Mouse (Mus musculus) hindbrain, embryonic 14.5 days (tissue): ENCODE measurements around the gene Evx1. TPM values are rescaled to one million over a fixed set of nuclear protein-coding genes. Genes with fewer than 3 reads are reported as not detected.

Experiments
- ATAC-seq: fragments of 200-750 bp; cut with Nextera tagmentation; 2 replicates; pipeline ENCODE4 v1.8.0; 2017; ENCODE audit warnings: moderate number of reproducible peaks, mild to moderate bottlenecking, moderate TSS enrichment, moderate library complexity; ENCODE audit not compliant: low FRiP score
- DNase-seq: peaks from one replicate; pipeline ENCODE4 v3.0.0-alpha.2; 2015; ENCODE audit warnings: low spot score
- H3K27ac ChIP-seq: fragments of 300-500 bp; sonication (generic); 2 replicates; pipeline ENCODE4 v1.5.1; 2014; ENCODE audit warnings: mild to moderate bottlenecking, moderate library complexity
- H3K27me3 ChIP-seq: fragments of 300-500 bp; sonication (generic); 2 replicates; pipeline ENCODE4 v1.6.1; 2014; ENCODE audit warnings: mild to moderate bottlenecking, low read length, mixed read lengths; ENCODE audit not compliant: control insufficient read depth, insufficient read depth
- H3K36me3 ChIP-seq: fragments of 300-500 bp; sonication (generic); replicated peaks from 2 replicates; pipeline ENCODE4 v1.6.1; 2014; ENCODE audit not compliant: control insufficient read depth, insufficient read depth
- H3K4me1 ChIP-seq: fragments of 300-500 bp; sonication (generic); replicated peaks from 2 replicates; pipeline ENCODE4 v1.6.1; 2014; ENCODE audit warnings: antibody characterized with exemption, low read length, mixed read lengths; ENCODE audit not compliant: control insufficient read depth, insufficient read depth
- H3K4me2 ChIP-seq: fragments of 300-500 bp; sonication (generic); replicated peaks from 2 replicates; pipeline ENCODE4 v1.6.1; 2014; ENCODE audit warnings: mild to moderate bottlenecking, moderate library complexity
- H3K4me3 ChIP-seq: fragments of 300-500 bp; sonication (generic); replicated peaks from 2 replicates; pipeline ENCODE4 v1.5.1; 2014; ENCODE audit warnings: mild to moderate bottlenecking, low read length
- H3K9ac ChIP-seq: fragments of 300-500 bp; sonication (generic); 2 replicates; pipeline ENCODE4 v1.6.1; 2014
- H3K9me3 ChIP-seq: fragments of 300-500 bp; sonication (generic); 2 replicates; pipeline ENCODE4 v1.6.1; 2016; ENCODE audit warnings: low read length; ENCODE audit not compliant: control insufficient read depth
- WGBS: fragments of 180-500 bp; shearing (Covaris S2); extraction: QIAGEN DNeasy Blood & Tissue Kit; methylation state at CpG from one replicate; pipeline ENCODE4 v1.1.7; 2014; 5-methylcytosine and 5-hydroxymethylcytosine counted together
- polyA plus RNA-seq: library from polyadenylated mRNA; unstranded; fragments of >200 nt; fragmentation: Nextera tagmentation; extraction: Ambion mirVana; gene quantifications from 2 replicates; pipeline ENCODE4 v1.2.1, GENCODE M21; 2014

Gene Evx1
- polyA plus RNA-seq, 1 experiment from 2014 or later = 4.1 TPM

- no peak overlapping the region for H3K4me3 ChIP-seq
- no peaks in the 10 kb centered on the region for H3K36me3 ChIP-seq
- H3K9me3 ChIP-seq = no peaks in the 10 kb centered on the region
- 85% methylated on average over 5 of the region's 5 CpGs for WGBS
- no peak overlapping the region for H3K9ac ChIP-seq
- no peak overlapping the region for H3K27ac ChIP-seq
- ATAC-seq (no peak), DNase-seq (no peak)
- H3K4me2 ChIP-seq = no peak overlapping the region
- peaks cover 86% of the 10 kb centered on the region for H3K27me3 ChIP-seq
- H3K4me1 ChIP-seq = no peaks in the 10 kb centered on the region
Measured at GRCm38 (mm10) chr6:52283896-52284295, 29.4 kb upstream of the Evx1 start.

- WGBS = 22% methylated on average over 12 of the region's 12 CpGs
- no peak for ATAC-seq
- no peaks in the 10 kb centered on the region for H3K36me3 ChIP-seq
Measured at GRCm38 (mm10) chr6:52290186-52290585, 23.1 kb upstream of the Evx1 start.

GRCm38 (mm10) chr6:52291021-52291860, 22.1 kb upstream of the Evx1 start:
- no peak for DNase-seq
- no peak for ATAC-seq
- no peak overlapping the region for H3K9ac ChIP-seq
- H3K36me3 ChIP-seq = no peaks in the 10 kb centered on the region
- 2% methylated on average over 45 of the region's 45 CpGs for WGBS
- H3K4me2 ChIP-seq = peak overlapping the region; percentile 23
- H3K4me3 ChIP-seq = no peak overlapping the region
- peaks cover 94% of the 10 kb centered on the region for H3K27me3 ChIP-seq
- no peak overlapping the region for H3K27ac ChIP-seq
- no peaks in the 10 kb centered on the region for H3K4me1 ChIP-seq
- H3K9me3 ChIP-seq = no peaks in the 10 kb centered on the region; the same call in 1 of the 2 replicates

More at GRCm38 (mm10) chr6:52290186-52290585, 23.1 kb upstream of the Evx1 start:
- Histone ChIP-seq H3K9ac (no peak overlapping the region), H3K4me3 (no peak overlapping the region), H3K4me1 (no peaks in the 10 kb centered on the region), H3K27ac (no peak overlapping the region), H3K4me2 (no peak overlapping the region), H3K27me3 (peaks cover 91% of the 10 kb centered on the region), H3K9me3 (no peaks in the 10 kb centered on the region; the same call in 1 of the 2 replicates)
- no peak for DNase-seq

- no peak for ATAC-seq
- H3K27ac ChIP-seq = no peak overlapping the region
- no peaks in the 10 kb centered on the region for H3K4me1 ChIP-seq
- 56% methylated on average over 7 of the region's 7 CpGs for WGBS
- no peak overlapping the region for H3K4me3 ChIP-seq
- H3K4me2 ChIP-seq = no peak overlapping the region
- no peaks in the 10 kb centered on the region; the same call in 1 of the 2 replicates for H3K9me3 ChIP-seq
- H3K9ac ChIP-seq = no peak overlapping the region
- H3K36me3 ChIP-seq = no peaks in the 10 kb centered on the region
- peaks cover 92% of the 10 kb centered on the region for H3K27me3 ChIP-seq
- no peak for DNase-seq
Measured at GRCm38 (mm10) chr6:52292328-52292727, 21.0 kb upstream of the Evx1 start.

GRCm38 (mm10) chr6:52294616-52295015, 18.7 kb upstream of the Evx1 start:
- Histone ChIP-seq H3K27ac (no peak overlapping the region), H3K4me2 (no peak overlapping the region), H3K4me1 (no peaks in the 10 kb centered on the region), H3K9me3 (no peaks in the 10 kb centered on the region; the same call in 1 of the 2 replicates), H3K4me3 (no peak overlapping the region), H3K9ac (no peak overlapping the region), H3K36me3 (no peaks in the 10 kb centered on the region), H3K27me3 (peaks cover 84% of the 10 kb centered on the region)
- WGBS = 73% methylated on average over 6 of the region's 6 CpGs
- no peak for ATAC-seq
- DNase-seq = no peak

GRCm38 (mm10) chr6:52298511-52298910, 14.8 kb upstream of the Evx1 start:
- H3K9me3 ChIP-seq = no peaks in the 10 kb centered on the region
- peaks cover 80% of the 10 kb centered on the region for H3K27me3 ChIP-seq
- no peak overlapping the region for H3K27ac ChIP-seq
- DNase-seq (no peak), ATAC-seq (no peak)
- H3K4me2 ChIP-seq = no peak overlapping the region
- H3K36me3 ChIP-seq = no peaks in the 10 kb centered on the region
- no peak overlapping the region for H3K4me3 ChIP-seq
- H3K4me1 ChIP-seq = no peaks in the 10 kb centered on the region
- 82% methylated on average over 4 of the region's 4 CpGs for WGBS
- H3K9ac ChIP-seq = no peak overlapping the region

GRCm38 (mm10) chr6:52300806-52301205, 12.5 kb upstream of the Evx1 start:
- Histone ChIP-seq H3K27me3 (peaks cover 79% of the 10 kb centered on the region), H3K9ac (no peak overlapping the region), H3K36me3 (no peaks in the 10 kb centered on the region), H3K4me2 (no peak overlapping the region), H3K4me3 (no peak overlapping the region), H3K4me1 (no peaks in the 10 kb centered on the region), H3K27ac (no peak overlapping the region), H3K9me3 (no peaks in the 10 kb centered on the region)
- no peak for DNase-seq
- WGBS = 82% methylated on average over 4 of the region's 4 CpGs
- ATAC-seq = no peak

- H3K4me2 ChIP-seq = no peak overlapping the region
- H3K4me3 ChIP-seq = no peak overlapping the region
- H3K27me3 ChIP-seq = peaks cover 85% of the 10 kb centered on the region
- WGBS = 66% methylated on average over 3 of the region's 3 CpGs
- no peak overlapping the region for H3K27ac ChIP-seq
- 0 out of 2 replicates have a peak, but pooled peaks cover 4% of the 10 kb centered on the region for H3K4me1 ChIP-seq
- H3K9me3 ChIP-seq = no peaks in the 10 kb centered on the region
- H3K36me3 ChIP-seq = no peaks in the 10 kb centered on the region
- DNase-seq = no peak
- no peak overlapping the region for H3K9ac ChIP-seq
- no peak for ATAC-seq
Measured at GRCm38 (mm10) chr6:52303426-52303825, 9.9 kb upstream of the Evx1 start.

GRCm38 (mm10) chr6:52305877-52306389, 7.4 kb upstream of the Evx1 start:
- peak; percentile 91 for ATAC-seq
- Histone ChIP-seq H3K9me3 (no peaks in the 10 kb centered on the region), H3K27ac (no peak overlapping the region), H3K4me3 (peak overlapping the region; percentile 39), H3K27me3 (peaks cover 88% of the 10 kb centered on the region), H3K4me2 (peak overlapping the region; percentile 72), H3K36me3 (no peaks in the 10 kb centered on the region), H3K4me1 (0 out of 2 replicates have a peak, but pooled peaks cover 4% of the 10 kb centered on the region), H3K9ac (peak overlapping the region; percentile 54)
- peak; percentile 81 for DNase-seq
- WGBS = 0% methylated on average over 29 of the region's 30 CpGs
